Mouse (Mus musculus): ENCODE results near the gene Nhp2.

Gene Nhp2

GRCm38 (mm10) chr11:51633200-51633599 is 13.7 kb downstream of the Nhp2 start:
- CTCF ChIA-PET = interaction anchor here (0.7 kb wide), 1 partner anchor 47 kb away, joined by 3 read pairs; no protein-coding TSS in a partner anchor

GRCm38 (mm10) chr11:51633721-51634120 is 14.2 kb downstream of the Nhp2 start:
- CTCF ChIA-PET = interaction anchor here (0.7 kb wide), 2 partner anchors 11 to 47 kb away, joined by 3 read pairs; no protein-coding TSS in a partner anchor

- CTCF ChIA-PET = interaction anchor here (0.6 to 1.2 kb wide), 2 partner anchors 8 to 140 kb away, joined by 3 read pairs; no protein-coding TSS in a partner anchor
These were observed 15.6 kb downstream of the Nhp2 start for GRCm38 (mm10) chr11:51635127-51635524.

- CTCF ChIA-PET = interaction anchor here (0.6 to 1.2 kb wide), 3 partner anchors 8 to 139 kb away, joined by 3 to 6 read pairs (median 3); no protein-coding TSS in a partner anchor
These were observed 16.2 kb downstream of the Nhp2 start, which contains the start of gene Rmnd5b for GRCm38 (mm10) chr11:51635525-51636322. Rmnd5b (minus strand) TSS chr11:51635896.

GRCm38 (mm10) chr11:51636323-51636684 is 16.8 kb downstream of the Nhp2 start:
- CTCF ChIA-PET = interaction anchor here (1.1 to 1.2 kb wide), 2 partner anchors 7 to 13 kb away, joined by 3 to 6 read pairs; no protein-coding TSS in a partner anchor

- CTCF ChIA-PET = interaction anchor here (0.9 kb wide), 1 partner anchor 22 kb away, joined by 5 read pairs; no protein-coding TSS in a partner anchor
These were observed 18.5 kb downstream of the Nhp2 start for GRCm38 (mm10) chr11:51637971-51638414.

- CTCF ChIA-PET = interaction anchor here (0.7 to 0.9 kb wide), 2 partner anchors 23 to 32 kb away, joined by 3 to 5 read pairs; no protein-coding TSS in a partner anchor
These were observed 19.0 kb downstream of the Nhp2 start for GRCm38 (mm10) chr11:51638497-51638896.

- CTCF ChIA-PET = interaction anchor here (0.5 to 0.7 kb wide), 3 partner anchors 11 to 51 kb away, joined by 3 to 6 read pairs (median 3); partner anchors contain the start of gene 0610009B22Rik
These were observed 21.2 kb downstream of the Nhp2 start for GRCm38 (mm10) chr11:51640748-51641147.

- CTCF ChIA-PET = interaction anchor here (0.5 kb wide), 1 partner anchor 7 kb away, joined by 3 read pairs; the partner anchor contains the start of gene Rmnd5b
These were observed 23.7 kb downstream of the Nhp2 start for GRCm38 (mm10) chr11:51643202-51643601.

GRCm38 (mm10) chr11:51643761-51644160 is 24.2 kb downstream of the Nhp2 start:
- CTCF ChIA-PET = interaction anchor here (0.5 to 1.4 kb wide), 2 partner anchors 8 to 10 kb away, joined by 3 read pairs; partner anchors contain the start of gene Rmnd5b

- CTCF ChIA-PET = interaction anchor here (1.4 kb wide), 1 partner anchor 10 kb away, joined by 3 read pairs; no protein-coding TSS in a partner anchor
These were observed 24.7 kb downstream of the Nhp2 start for GRCm38 (mm10) chr11:51644217-51644616.

GRCm38 (mm10) chr11:51645293-51645692 is 25.8 kb downstream of the Nhp2 start:
- CTCF ChIA-PET = interaction anchor here (0.6 to 1.4 kb wide), 2 partner anchors 11 to 198 kb away, joined by 3 read pairs; no protein-coding TSS in a partner anchor

- CTCF ChIA-PET = no interaction called here
These were observed 26.7 kb downstream of the Nhp2 start for GRCm38 (mm10) chr11:51646245-51646644.

- CTCF ChIA-PET = interaction anchor here (0.6 kb wide), 1 partner anchor 1960 kb away, joined by 3 read pairs; no protein-coding TSS in a partner anchor
These were observed 27.5 kb downstream of the Nhp2 start for GRCm38 (mm10) chr11:51646751-51647667.

- CTCF ChIA-PET = interaction anchor here (1.9 kb wide), 1 partner anchor 13 kb away, joined by 6 read pairs; the partner anchor contains the start of gene Rmnd5b
These were observed 29.0 kb downstream of the Nhp2 start for GRCm38 (mm10) chr11:51648566-51648965.

GRCm38 (mm10) chr11:51649111-51649888 is 29.8 kb downstream of the Nhp2 start:
- CTCF ChIA-PET = interaction anchor here (0.8 to 1.9 kb wide), 2 partner anchors 13 to 33 kb away, joined by 5 to 6 read pairs; partner anchors contain the start of gene Rmnd5b

GRCm38 (mm10) chr11:51649889-51650199 is 30.3 kb downstream of the Nhp2 start:
- CTCF ChIA-PET = interaction anchor here (0.8 to 1.9 kb wide), 2 partner anchors 14 to 33 kb away, joined by 5 to 6 read pairs; partner anchors contain the start of gene Rmnd5b

- CTCF ChIA-PET = interaction anchor here (1.9 kb wide), 1 partner anchor 14 kb away, joined by 6 read pairs; the partner anchor contains the start of gene Rmnd5b
These were observed 30.7 kb downstream of the Nhp2 start for GRCm38 (mm10) chr11:51650261-51650660.

GRCm38 (mm10) chr11:51650691-51651515 is 31.4 kb downstream of the Nhp2 start, which contains the start of the genes N4bp3 and D930048N14Rik:
N4bp3 (minus strand) TSS chr11:51650842.
D930048N14Rik (plus strand) TSS chr11:51650954.
- CTCF ChIA-PET = no interaction called here
